Mouse (Mus musculus) embryonic fibroblast, embryonic 13.5 days (primary cell): Measurements from ENCODE around the gene Mbtps1.

Experiments used
- CTCF ChIP-seq: IDR thresholded peaks from 2 replicates; pipeline ENCODE4 v1.5.1; 2011; ENCODE audit warnings: mild to moderate bottlenecking, control low read depth, low read length, moderate library complexity, borderline replicate concordance; ENCODE audit not compliant: insufficient read depth
- POLR2A ChIP-seq: IDR thresholded peaks from 2 replicates; pipeline ENCODE4 v1.6.1; 2011; ENCODE audit warnings: low read depth, mild to moderate bottlenecking, control low read depth, low read length, moderate library complexity

- TF ChIP-seq CTCF: no peak
- TF ChIP-seq POLR2A: no peak
Observed at GRCm38 (mm10) chr8:119606224-119606623, 47.7 kb upstream of the Mbtps1 start.
